Mouse (Mus musculus) lung, postnatal 0 days (tissue): Measurements from ENCODE around the gene Ifnar1. TPM values are rescaled to one million over a fixed set of nuclear protein-coding genes. Genes with fewer than 3 reads are reported as not detected.

ENCODE experiments used
- ATAC-seq: fragments of 200-750 bp; cut with Nextera tagmentation; 2 replicates; pipeline ENCODE4 v1.8.0; 2017; ENCODE audit warnings: moderate library complexity
- DNase-seq: peaks from one replicate; pipeline ENCODE4 v3.0.0-alpha.2; 2016; ENCODE audit warnings: low spot score
- H3K27ac ChIP-seq: fragments of 300-500 bp; sonication (generic); 2 replicates; pipeline ENCODE4 v1.5.1; 2014; ENCODE audit warnings: antibody characterized with exemption, mild to moderate bottlenecking, low read length, mixed read lengths
- H3K27me3 ChIP-seq: fragments of 300-500 bp; sonication (generic); replicated peaks from 2 replicates; pipeline ENCODE4 v1.6.1; 2014; ENCODE audit warnings: low read length, mixed read lengths; ENCODE audit not compliant: insufficient read depth
- H3K36me3 ChIP-seq: fragments of 300-500 bp; sonication (generic); 2 replicates; pipeline ENCODE4 v1.6.1; 2014; ENCODE audit warnings: low read length, mixed read lengths; ENCODE audit not compliant: insufficient read depth
- H3K4me1 ChIP-seq: fragments of 300-500 bp; sonication (generic); 2 replicates; pipeline ENCODE4 v1.6.1; 2014; ENCODE audit warnings: antibody characterized with exemption, low read depth, low read length, mixed read lengths; ENCODE audit not compliant: insufficient read depth
- H3K4me2 ChIP-seq: fragments of 300-500 bp; sonication (generic); replicated peaks from 2 replicates; pipeline ENCODE4 v1.6.1; 2014; ENCODE audit warnings: low read depth, mild to moderate bottlenecking, low read length, moderate library complexity, mixed read lengths
- H3K4me3 ChIP-seq: fragments of 300-500 bp; sonication (generic); 2 replicates; pipeline ENCODE4 v1.5.1; 2014; ENCODE audit warnings: low read depth, low read length
- H3K9ac ChIP-seq: fragments of 300-500 bp; sonication (generic); replicated peaks from 2 replicates; pipeline ENCODE4 v1.6.1; 2014; ENCODE audit warnings: low read depth, mild to moderate bottlenecking
- H3K9me3 ChIP-seq: fragments of 300-500 bp; sonication (generic); 2 replicates; pipeline ENCODE4 v1.6.1; 2016; ENCODE audit warnings: low read length, mixed read lengths
- CTCF ChIP-seq: IDR thresholded peaks from 2 replicates; pipeline ENCODE4 v1.5.1; 2016; ENCODE audit warnings: antibody characterized with exemption, mild to moderate bottlenecking
- EP300 ChIP-seq: IDR thresholded peaks from 2 replicates; pipeline ENCODE4 v1.6.1; 2016; ENCODE audit warnings: antibody characterized with exemption, mild to moderate bottlenecking, control low read depth
- WGBS: fragments of 180-500 bp; shearing (Covaris S2); extraction: QIAGEN DNeasy Blood & Tissue Kit; methylation state at CpG from one replicate; pipeline ENCODE4 v1.1.7; 2014; 5-methylcytosine and 5-hydroxymethylcytosine counted together
- polyA plus RNA-seq: library from polyadenylated mRNA; unstranded; fragments of >200 nt; fragmentation: Nextera tagmentation; extraction: Ambion mirVana; gene quantifications from 2 replicates; pipeline ENCODE4 v1.2.1, GENCODE M21; 2015

Ifnar1 gene
- polyA plus RNA-seq, 1 experiment from 2014 or later = 40.3 TPM

DNA sequence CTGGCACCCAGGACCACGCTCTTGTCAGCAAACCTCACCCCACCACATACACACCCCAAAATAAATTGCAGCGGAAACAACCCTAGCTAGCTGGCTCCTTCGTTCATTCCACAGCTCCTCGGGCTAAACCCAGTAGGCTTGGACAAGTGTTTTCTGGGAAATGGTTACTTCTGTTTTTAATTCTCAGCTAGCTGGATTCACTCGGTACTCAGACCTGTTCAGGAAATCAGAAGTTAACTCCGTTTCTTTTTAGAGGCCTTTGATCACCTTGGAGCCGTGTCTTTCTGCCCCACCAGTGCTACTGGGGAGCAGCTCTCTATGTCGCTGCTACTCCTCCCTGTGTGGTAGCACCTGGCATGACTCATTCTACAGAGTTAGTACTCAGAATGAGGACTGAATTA, 41.8 kb upstream of the Ifnar1 start:
- DNase-seq (no peak), ATAC-seq (no peak)
- WGBS = 74% methylated on average over 8 of the region's 8 CpGs
- Histone ChIP-seq H3K4me3 (no peak overlapping the region), H3K9ac (no peak overlapping the region), H3K4me1 (peaks cover 3% of the 10 kb centered on the region; the same call in 1 of the 2 replicates), H3K27ac (no peak overlapping the region), H3K36me3 (no peaks in the 10 kb centered on the region), H3K9me3 (no peaks in the 10 kb centered on the region), H3K4me2 (no peak overlapping the region), H3K27me3 (no peaks in the 10 kb centered on the region)
- no peak for TF ChIP-seq EP300
- no peak for TF ChIP-seq CTCF

- Histone ChIP-seq H3K27ac (no peak overlapping the region), H3K36me3 (no peaks in the 10 kb centered on the region), H3K9me3 (no peaks in the 10 kb centered on the region), H3K4me2 (no peak overlapping the region), H3K9ac (no peak overlapping the region), H3K4me1 (peaks cover 3% of the 10 kb centered on the region; the same call in 1 of the 2 replicates), H3K27me3 (no peaks in the 10 kb centered on the region), H3K4me3 (no peak overlapping the region)
- DNase-seq (no peak), ATAC-seq (no peak)
- 71% methylated on average over 4 of the region's 4 CpGs for WGBS
- TF ChIP-seq CTCF = no peak
- TF ChIP-seq EP300 = no peak
Measured at GRCm38 (mm10) chr16:91444847-91445246, 40.2 kb upstream of the Ifnar1 start.

DNA sequence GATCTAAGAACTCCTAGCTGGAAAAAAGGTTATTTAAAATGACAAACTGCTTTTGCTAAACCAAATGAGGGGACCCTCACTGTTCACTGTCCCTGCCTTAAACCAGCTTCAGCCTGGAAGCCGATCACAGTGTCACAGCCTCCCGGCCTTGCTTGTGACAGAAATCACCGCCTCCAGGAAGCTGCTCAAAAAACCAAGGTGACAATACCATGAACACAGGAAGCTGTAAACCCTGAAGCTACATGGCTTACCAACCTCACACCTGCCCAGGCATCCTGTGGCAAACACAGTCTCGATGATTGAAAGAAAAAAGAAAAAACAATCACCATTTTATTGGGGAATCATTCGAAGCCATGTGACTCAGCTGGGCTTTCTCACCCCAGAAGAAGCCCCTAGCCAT, 39.5 kb upstream of the Ifnar1 start:
- Histone ChIP-seq H3K27ac (no peak overlapping the region), H3K4me1 (peaks cover 3% of the 10 kb centered on the region; the same call in 1 of the 2 replicates), H3K36me3 (no peaks in the 10 kb centered on the region), H3K4me3 (no peak overlapping the region), H3K9ac (no peak overlapping the region), H3K4me2 (no peak overlapping the region), H3K27me3 (no peaks in the 10 kb centered on the region), H3K9me3 (no peaks in the 10 kb centered on the region)
- TF ChIP-seq CTCF (no peak), EP300 (no peak)
- WGBS = 66% methylated on average over 5 of the region's 5 CpGs
- ATAC-seq (no peak), DNase-seq (no peak)

GRCm38 (mm10) chr16:91446778-91447511, 38.1 kb upstream of the Ifnar1 start:
- no peaks in the 10 kb centered on the region for H3K9me3 ChIP-seq
- H3K4me1 ChIP-seq = peaks cover under 1% of the 10 kb centered on the region; the same call in 1 of the 2 replicates
- TF ChIP-seq EP300 (no peak), CTCF (no peak)
- no peak overlapping the region for H3K9ac ChIP-seq
- ATAC-seq = no peak
- H3K27ac ChIP-seq = 0 out of 2 replicates have a peak overlapping the region, but pooled peaks have one; percentile 20
- no peak overlapping the region for H3K4me3 ChIP-seq
- DNase-seq = no peak
- WGBS = 62% methylated on average over 8 of the region's 8 CpGs
- H3K36me3 ChIP-seq = no peaks in the 10 kb centered on the region
- H3K27me3 ChIP-seq = no peaks in the 10 kb centered on the region
- no peak overlapping the region for H3K4me2 ChIP-seq

DNA sequence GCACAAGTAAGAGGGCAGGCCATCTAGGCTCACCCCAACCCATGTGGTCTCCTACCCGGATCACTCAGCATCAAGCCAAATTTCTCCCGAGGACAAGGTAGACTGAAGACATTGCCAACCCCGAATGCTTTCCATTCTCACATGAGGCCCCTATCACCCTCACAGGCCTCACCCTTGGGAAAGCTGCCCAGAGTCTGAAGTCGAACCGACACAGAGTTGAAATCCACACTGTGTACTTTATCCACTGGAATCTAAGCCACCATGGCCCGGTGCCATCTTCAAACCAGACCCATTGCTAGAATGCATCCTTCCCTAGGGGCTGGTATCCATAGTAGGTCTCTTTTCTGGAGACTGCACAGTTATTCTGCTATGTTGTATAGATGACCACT, 37.5 kb upstream of the Ifnar1 start:
- DNase-seq (no peak), ATAC-seq (no peak)

GRCm38 (mm10) chr16:91448088-91448487, 37.0 kb upstream of the Ifnar1 start:
- no peak for TF ChIP-seq EP300
- H3K9ac ChIP-seq = no peak overlapping the region
- H3K27ac ChIP-seq = no peak overlapping the region
- no peaks in the 10 kb centered on the region for H3K9me3 ChIP-seq
- H3K36me3 ChIP-seq = no peaks in the 10 kb centered on the region
- no peak overlapping the region for H3K4me2 ChIP-seq
- no peaks in the 10 kb centered on the region for H3K27me3 ChIP-seq
- no peak for DNase-seq
- H3K4me1 ChIP-seq = peaks cover 8% of the 10 kb centered on the region
- no peak overlapping the region for H3K4me3 ChIP-seq
- WGBS = 94% methylated on average over 5 of the region's 5 CpGs
- ATAC-seq = no peak

More for the DNA sequence above, 37.5 kb upstream of the Ifnar1 start:
- H3K36me3 ChIP-seq = no peaks in the 10 kb centered on the region
- TF ChIP-seq EP300 (no peak), CTCF (no peak)
- WGBS = 46% methylated on average over 6 of the region's 6 CpGs
- peaks cover 6% of the 10 kb centered on the region for H3K4me1 ChIP-seq
- H3K4me2 ChIP-seq = no peak overlapping the region
- no peaks in the 10 kb centered on the region for H3K27me3 ChIP-seq
- no peak overlapping the region for H3K4me3 ChIP-seq
- 0 out of 2 replicates have a peak overlapping the region, but pooled peaks have one; percentile 20 for H3K27ac ChIP-seq
- H3K9ac ChIP-seq = no peak overlapping the region
- H3K9me3 ChIP-seq = no peaks in the 10 kb centered on the region
